Comparison of ENCODE assay signal across 27 mouse cellular contexts in the genomic region with DNA sequence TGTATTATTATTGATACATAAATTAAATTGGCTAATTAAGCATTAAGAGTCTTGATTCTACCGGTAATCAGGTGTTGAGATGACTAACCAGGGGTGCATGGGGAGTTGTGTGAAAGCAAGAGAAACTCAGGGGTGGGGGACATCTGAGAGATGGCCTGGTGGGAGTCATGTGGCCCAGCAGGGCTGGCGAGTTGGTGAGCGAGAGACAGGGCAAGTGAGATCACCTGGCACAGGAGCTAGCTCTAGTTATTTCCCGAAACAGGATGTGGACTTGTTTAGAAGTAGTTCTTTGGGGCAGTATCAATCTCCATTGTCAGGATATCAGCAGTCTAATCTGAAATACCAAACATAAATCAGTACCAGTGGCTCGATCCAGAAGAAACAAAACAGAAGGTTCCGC. TPM values are rescaled to one million over a fixed set of nuclear protein-coding genes. Genes with fewer than 3 reads are reported as not detected.
"Had no signal": no experiment of that assay in that cellular context is flagged by ENCODE, and none has a peak within 500 bp of the region (broad histone marks: within the 10 kb centered on the region; RNA-seq: fewer than 3 reads in every experiment).

No protein-coding gene starts in this region.

- H3K27me3 ChIP-seq: hindbrain, embryonic 15.5 days; kidney, embryonic 15.5 days; limb, embryonic 13.5 days; limb, embryonic 15.5 days; liver, embryonic 12.5 days had no signal

- H3K36me3 ChIP-seq: heart, embryonic 13.5 days; heart, embryonic 15.5 days; hindbrain, embryonic 13.5 days; hindbrain, embryonic 15.5 days; kidney, embryonic 15.5 days; limb, embryonic 13.5 days; limb, embryonic 15.5 days; liver, embryonic 12.5 days had no signal

- H3K9ac ChIP-seq: heart, embryonic 13.5 days; heart, embryonic 15.5 days; hindbrain, embryonic 13.5 days; hindbrain, embryonic 15.5 days; kidney, embryonic 15.5 days; limb, embryonic 13.5 days; limb, embryonic 15.5 days; liver, embryonic 12.5 days; liver, embryonic 14.5 days had no signal

- H3K4me3 ChIP-seq: gastrocnemius, adult 2 months; heart, embryonic 13.5 days; heart, embryonic 15.5 days; hindbrain, embryonic 13.5 days; hindbrain, embryonic 15.5 days; kidney, embryonic 15.5 days; limb, embryonic 13.5 days; limb, embryonic 15.5 days; liver, embryonic 12.5 days had no signal

- ATAC-seq: hindbrain, postnatal 0 days; intestine, embryonic 16.5 days; liver, embryonic 12.5 days had no signal

- H3K9me3 ChIP-seq: heart, embryonic 13.5 days; heart, embryonic 15.5 days; hindbrain, embryonic 13.5 days; hindbrain, embryonic 15.5 days; kidney, embryonic 15.5 days; limb, embryonic 13.5 days; limb, embryonic 15.5 days; liver, embryonic 12.5 days had no signal

- DNase-seq: gastrocnemius, adult 2 months; gastrocnemius, postnatal 14 days; gastrocnemius, postnatal 36 days; heart, adult 18-20 months; heart, postnatal 14 days; heart, postnatal 36 days; kidney, adult 11 months; kidney, adult 2 months; kidney, adult 9 months; kidney, postnatal 14 days; kidney, postnatal 36 days; layer of hippocampus, adult 9-11 months; layer of hippocampus, postnatal 36 days; left cerebral cortex, postnatal 4 days had no signal

- H3K4me1 ChIP-seq: heart, embryonic 13.5 days; heart, embryonic 15.5 days; hindbrain, embryonic 15.5 days; kidney, embryonic 15.5 days; limb, embryonic 13.5 days; limb, embryonic 15.5 days; liver, embryonic 12.5 days had no signal

- H3K4me2 ChIP-seq: heart, embryonic 13.5 days; heart, embryonic 15.5 days; hindbrain, embryonic 13.5 days; hindbrain, embryonic 15.5 days; kidney, embryonic 15.5 days; limb, embryonic 13.5 days; limb, embryonic 15.5 days; liver, embryonic 12.5 days had no signal

- H3K27ac ChIP-seq: gastrocnemius, adult 2 months; heart, embryonic 13.5 days; heart, embryonic 15.5 days; hindbrain, embryonic 13.5 days; hindbrain, embryonic 15.5 days; hindbrain, postnatal 0 days; kidney, embryonic 15.5 days; kidney, postnatal 0 days; limb, embryonic 13.5 days; limb, embryonic 15.5 days; liver, embryonic 12.5 days; liver, embryonic 14.5 days had no signal

RNA-seq across cellular contexts. Expression of a gene that starts 35.3 kb away (rescaled TPM):
- polyA plus RNA-seq: liver, adult 2 months had no signal
